Mouse (Mus musculus): ENCODE data around the gene Igflr1.

The Igflr1 gene

DNA sequence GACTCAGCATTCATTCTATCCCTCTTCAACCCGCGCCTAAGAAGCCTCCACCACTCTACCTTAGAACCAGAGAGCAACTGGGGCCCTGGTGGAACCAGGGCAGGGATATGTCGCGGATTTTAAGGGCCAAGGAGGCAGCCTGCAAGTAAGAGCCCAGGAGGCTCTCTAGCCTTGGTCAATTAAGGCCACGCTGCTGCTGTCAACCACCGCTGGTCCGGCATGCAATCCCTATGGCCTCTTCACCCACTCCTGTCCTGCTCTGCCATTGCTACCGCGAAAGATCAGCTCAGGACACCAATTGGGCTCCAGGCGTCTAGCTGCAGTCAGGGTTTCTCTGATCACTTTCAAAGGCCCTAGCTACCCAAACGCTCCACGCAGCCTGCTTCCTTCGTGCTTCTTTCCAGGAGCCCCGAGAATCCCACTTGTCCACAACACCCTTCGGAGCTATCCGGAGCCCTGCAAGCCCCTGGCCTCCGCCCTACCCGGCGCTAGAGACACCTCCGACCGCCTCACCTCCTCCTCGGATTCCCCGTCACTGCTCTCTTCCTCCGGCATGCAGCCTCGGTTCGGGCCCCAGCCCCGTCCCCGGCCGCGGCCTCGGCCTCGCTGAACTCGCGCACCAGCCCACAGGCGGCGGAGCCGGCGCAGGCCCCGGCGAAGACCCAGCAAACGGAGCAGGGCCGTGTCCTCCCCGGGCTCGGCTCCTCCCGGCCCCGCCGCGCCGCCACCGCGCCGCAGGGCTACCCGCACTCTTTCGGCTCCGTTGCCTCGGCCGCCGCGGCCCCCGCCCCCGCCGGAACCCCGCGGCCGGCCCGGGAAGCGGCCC is 22.8 kb downstream of the Igflr1 start:
- peak in 1 of 2 experiments; percentile 34 for DNase-seq (ENCODE audit: low read depth in 1 of 2, low spot score in 2 of 2)

DNA sequence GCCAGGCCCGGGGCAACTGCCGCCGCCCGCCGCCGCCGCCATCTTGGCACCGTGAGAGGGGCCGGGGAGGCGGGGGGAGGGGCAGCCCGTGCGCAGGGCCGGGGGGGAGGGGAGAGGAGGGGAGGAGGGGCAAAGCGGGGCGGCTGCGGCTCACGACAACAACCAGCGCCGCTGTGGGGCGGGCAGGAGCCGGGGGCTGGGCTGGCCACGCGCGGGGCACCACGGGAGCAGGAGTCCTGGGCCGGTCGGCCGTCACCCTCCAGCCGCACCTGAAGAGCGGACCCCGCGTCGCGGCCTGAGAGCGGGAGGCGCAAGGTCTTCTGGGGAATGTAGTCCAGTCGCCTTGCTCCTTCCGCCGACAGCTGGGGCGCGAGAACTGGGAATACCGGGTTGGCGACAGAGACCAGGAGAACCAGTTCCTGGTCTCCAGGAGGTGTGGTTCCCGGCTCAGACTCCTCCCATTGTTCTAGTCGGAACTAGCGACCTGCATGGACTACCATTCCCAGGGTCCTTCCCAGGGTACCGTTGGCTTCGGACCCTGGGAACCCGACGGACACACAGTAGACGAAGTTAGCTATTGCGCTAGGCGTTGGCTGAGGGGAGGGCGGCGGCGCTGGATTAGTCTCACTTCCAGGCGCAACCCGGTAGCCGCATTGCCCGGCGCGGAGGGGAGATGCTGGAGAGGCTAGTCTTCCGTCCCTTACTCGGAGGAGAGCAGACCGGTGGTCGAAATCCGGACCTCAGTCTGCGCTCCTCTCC is 23.6 kb downstream of the Igflr1 start, which contains the start of gene Kmt2b:
Kmt2b (minus strand) TSS at position 51 of the 759 bp plus-strand sequence.
- DNase-seq (ENCODE audit: low read depth in 1 of 2, low spot score in 2 of 2), result peak; percentile 79 to 85

DNA sequence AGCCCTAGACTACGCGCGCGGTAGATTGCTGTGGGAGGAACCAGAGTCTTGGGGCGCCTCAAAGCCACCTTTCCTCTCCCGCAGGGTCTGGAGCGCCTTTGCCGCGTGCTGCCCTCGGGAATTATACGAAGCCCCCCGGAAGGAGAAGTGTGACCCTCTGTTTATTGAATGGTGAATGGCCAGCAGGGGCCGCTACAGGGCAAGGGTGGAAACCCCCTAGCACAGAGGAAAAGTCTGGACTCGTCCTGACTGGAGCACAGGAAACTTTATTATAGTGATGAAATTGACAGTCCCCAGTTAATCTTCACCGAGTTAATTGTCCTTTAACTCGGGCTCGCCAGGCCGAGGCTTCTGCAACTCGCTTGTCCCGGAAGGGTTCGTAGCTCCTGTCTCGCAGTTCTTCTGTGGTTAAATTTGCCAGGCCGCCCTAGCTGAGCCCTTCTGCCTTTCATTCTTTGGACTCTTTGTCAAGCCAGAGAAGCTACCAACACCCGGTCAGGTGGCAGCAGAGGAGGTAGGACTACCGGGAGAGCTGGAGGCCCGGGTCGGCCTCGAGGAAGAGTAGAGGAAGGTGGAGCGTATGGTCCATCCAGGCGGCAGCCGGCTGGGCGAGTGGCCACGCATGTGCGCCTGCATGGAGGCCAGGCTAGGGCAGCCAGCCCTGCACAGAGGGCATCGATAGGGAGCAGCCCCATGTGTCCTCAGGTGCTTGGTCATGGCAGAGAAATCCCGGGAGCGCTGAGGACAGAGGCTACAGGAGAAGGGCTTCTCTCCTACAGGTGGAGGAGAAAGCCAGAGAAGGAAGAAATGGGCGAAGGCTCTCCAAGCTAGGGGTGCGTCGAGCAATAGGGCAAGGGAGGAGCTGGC is 24.4 kb downstream of the Igflr1 start:
- DNase-seq (ENCODE audit: low read depth in 1 of 2, low spot score in 2 of 2), result peak in 1 of 2 experiments; percentile 55

DNA sequence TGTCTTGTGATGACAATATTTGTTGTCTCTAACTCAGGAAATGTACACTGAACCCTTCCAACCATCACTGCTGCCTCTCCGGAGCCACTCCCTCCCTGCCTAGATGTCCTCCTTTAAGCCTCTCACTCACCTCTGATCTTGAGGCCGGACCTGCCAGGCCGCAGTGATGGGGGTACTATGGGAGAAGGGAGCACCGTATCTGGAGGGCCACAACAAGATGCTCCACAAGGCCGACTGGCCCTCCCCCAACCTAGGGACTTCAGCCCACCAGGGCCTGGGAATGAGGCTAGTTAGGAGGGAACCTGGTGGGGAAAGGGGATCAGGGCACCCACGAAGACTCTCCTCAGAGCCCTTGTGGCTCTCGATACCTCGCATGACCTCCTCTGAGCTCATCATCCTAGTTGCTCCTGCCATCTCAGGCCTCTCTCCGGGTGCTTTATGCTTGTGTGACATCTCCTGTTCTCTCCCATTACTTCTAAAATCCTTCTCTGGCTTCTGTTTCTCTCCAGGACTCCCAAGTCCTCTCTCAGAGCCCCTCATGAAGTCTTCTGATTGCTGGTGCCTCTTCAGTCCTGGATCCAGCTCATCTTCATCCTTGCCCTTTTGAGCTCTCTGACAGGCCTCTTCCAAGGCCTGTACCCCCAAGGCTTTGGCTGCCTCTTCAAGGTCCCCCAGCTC is 25.8 kb downstream of the Igflr1 start:
- DNase-seq (ENCODE audit: low read depth in 1 of 2, low spot score in 2 of 2), result no peak

DNA sequence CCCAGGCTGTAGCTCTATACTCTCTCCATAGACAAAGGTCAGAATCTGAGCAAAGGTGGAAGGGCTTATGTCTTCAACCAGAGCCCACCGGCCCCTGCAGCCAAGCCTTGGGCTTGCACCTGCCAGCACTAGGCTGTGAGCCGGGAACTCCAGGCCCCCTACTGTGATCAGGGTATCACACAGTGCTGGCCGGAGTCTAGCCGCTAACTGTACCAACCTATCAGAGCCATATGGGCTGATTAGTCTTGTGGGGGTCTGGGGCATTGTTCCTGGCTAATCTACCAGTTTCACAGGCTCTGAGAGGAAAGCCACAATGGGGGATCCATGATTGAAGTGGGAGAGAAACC is 26.4 kb downstream of the Igflr1 start:
- DNase-seq (ENCODE audit: low read depth in 1 of 2, low spot score in 2 of 2), result no peak

DNA sequence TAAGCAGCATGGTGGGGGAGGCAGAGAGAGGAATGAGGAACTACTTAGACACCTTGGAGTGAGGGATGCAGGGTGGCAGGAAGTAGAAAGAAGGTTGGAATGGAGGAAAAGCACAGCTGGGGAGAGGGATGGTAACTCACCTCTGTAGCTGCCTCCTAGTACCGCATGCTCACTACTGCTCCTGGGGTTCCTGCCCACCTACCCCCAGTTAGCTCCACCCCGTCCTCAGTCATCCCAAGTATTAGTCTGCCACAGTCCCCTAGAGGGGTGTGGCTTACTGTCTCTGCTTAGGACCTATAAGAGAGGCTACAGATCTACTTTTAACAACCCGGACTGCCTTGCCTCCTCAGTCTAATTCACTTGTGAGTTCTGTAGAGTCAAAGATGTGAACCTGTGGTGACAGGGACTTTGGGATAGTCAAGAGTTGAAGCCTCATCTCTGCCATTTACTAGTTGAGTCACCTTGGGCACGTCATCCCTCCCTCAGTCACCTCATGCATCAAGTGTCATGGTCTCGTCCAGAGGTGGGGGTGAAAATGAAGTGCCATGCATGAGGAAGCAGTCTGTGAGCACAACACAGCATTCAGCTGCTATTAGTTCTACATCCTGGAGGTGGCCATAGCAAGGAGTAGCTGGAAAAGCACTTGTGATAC is 27.7 kb downstream of the Igflr1 start:
- no peak for DNase-seq (ENCODE audit: low read depth in 1 of 2, low spot score in 2 of 2)

DNA sequence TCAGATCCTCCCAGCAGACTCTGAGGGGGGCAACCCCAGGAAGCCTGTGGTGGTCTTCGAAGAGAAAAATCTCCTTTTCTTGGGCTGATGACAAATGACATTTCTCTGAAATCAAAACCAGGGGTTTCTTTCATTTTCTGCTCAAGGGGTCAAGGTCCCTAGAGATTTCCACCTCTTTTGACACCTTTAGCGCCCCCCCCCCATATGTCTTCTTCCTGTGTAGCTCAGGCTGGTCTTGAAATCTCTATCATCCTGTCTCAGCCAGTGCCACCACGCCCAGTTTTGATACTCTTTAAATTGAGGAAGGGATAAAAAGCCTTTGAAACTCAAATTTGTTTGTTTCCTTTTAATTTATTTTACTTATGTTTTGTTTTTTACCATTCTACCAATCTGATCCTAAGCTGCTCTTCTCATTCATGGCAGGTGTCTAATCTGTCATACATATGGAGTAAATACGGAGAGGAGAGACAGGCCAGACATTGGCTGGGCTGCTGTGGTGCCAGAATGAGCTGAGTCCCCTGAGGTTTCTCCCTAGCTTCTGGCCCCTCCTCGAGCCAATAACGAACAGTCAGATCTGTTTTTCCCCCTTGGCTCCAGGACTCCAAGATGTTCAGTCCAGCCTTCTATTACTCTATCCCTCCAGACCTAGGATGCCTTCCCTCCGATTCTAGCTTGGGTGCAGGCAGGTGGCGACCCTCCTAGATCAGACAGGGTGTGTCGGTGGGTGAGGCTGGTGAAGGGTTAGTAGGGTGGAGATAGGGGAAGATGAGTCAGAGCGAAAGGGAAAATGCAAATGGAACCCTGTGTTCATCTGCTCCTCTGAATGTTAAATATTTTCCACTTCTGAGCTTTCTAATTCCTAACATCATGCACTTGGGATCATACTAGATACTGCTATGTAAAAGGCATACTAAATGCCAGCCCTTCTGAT is 28.6 kb downstream of the Igflr1 start:
- no peak for DNase-seq (ENCODE audit: low read depth in 1 of 2, low spot score in 2 of 2)

DNA sequence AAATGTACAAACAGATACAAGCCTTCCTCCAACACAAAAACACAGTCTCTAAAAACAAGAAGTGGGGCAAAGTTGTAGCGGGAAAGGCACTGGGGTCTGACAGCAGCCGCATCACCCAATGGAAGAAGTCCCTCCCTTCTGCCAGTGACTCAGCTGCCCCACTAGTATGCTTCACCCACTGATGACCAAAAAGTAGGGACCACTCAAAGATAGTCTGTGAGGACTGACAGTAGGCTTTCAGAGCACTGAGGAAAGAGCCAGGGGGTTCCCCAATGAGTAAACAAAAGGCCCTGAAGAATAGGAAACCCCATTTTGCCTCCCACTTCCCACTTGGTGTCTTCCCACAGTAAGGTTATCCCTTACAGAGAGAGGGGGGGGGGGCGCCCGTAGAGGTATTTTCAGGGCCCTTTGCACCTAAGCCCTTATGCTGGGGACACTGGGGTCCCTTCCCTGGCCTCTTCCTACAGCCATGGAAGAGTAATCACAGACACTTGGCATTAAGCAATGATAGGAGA is 29.3 kb downstream of the Igflr1 start:
- no peak for DNase-seq (ENCODE audit: low read depth in 1 of 2, low spot score in 2 of 2)

DNA sequence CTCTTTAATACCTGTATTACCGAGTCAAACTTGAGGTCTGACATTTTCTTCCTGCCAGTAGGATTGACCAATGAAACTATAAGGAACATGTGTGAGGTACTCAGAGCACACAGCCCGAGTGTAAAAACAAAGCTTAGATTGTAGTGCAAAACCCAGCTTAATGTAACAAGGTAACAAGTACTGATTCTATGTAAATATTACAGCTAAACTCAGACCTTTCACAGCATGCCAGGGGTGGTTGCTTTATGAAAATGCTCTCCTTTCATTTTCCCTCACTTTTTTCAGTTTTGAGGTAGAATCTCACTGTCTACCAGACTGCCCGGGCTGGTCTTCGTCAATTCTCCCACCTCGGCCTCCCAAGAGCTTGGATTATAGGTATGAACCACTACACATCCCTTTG is 30.9 kb downstream of the Igflr1 start:
- DNase-seq (ENCODE audit: low read depth in 1 of 2, low spot score in 2 of 2), result no peak

DNA sequence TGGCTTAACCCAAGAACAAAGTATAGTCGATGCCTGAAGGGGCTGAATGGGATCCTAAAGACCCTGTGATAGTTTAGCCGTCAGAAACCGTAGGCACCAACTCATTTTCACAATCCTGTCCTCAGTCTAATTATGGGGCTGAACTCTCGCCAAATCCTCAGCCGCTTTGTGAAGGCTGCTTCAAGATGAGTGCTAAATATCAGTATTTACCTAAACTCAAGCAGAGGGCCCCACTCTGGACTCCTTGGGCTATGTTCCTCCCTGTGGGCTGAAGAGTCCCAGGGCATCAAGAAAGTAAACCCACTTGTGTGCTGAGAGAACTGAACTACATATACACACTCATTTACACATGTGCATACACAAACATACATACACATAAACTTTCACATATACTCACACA is 31.6 kb downstream of the Igflr1 start:
- no peak for DNase-seq (ENCODE audit: low read depth in 1 of 2, low spot score in 2 of 2)

DNA sequence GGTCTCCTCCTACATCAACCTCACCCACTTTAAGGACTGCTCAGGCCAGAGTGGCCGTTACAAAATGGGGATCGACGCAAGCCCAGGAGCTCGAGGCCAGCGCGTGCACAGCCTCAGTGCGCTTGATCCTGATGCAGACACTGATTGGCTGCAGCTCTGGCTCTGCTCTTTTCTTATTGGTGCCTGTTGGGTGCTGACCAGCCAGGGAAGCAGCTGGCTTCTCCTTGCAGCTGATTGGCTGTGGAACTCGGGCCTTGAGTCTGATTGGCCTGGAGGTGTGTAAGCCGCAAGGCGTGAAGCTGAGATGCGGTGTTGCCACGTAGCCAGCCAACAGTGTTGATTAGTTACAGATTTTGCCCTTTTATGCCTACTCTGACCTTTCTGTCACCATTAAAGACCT is 33.6 kb downstream of the Igflr1 start, which contains the start of gene Zbtb32:
Zbtb32 (minus strand) TSS at position 124 of the 400 bp plus-strand sequence.
- no peak for DNase-seq (ENCODE audit: low read depth in 1 of 2, low spot score in 2 of 2)

DNA sequence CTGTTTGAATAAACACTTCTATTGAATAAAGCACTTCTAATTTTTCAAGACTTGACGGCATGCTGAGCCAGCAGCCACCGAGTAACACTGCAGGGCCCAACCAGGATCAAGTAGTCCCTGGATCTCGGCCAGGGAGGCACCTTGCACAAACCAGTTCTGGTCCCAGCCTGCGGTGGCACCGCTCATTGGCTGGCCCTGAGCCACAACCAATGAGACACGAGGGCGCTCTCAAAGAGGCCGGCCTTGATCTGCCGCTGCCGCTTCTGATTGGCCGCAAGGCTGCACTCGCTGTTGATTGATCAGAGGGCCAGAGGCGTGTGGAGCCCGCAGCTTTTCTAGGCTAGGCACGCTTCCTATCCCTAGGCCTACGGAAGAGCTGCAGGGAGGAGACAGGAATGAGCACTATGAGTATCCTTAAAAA is 34.7 kb downstream of the Igflr1 start:
- DNase-seq (ENCODE audit: low read depth in 1 of 2, low spot score in 2 of 2), result peak; percentile 21 to 26

DNA sequence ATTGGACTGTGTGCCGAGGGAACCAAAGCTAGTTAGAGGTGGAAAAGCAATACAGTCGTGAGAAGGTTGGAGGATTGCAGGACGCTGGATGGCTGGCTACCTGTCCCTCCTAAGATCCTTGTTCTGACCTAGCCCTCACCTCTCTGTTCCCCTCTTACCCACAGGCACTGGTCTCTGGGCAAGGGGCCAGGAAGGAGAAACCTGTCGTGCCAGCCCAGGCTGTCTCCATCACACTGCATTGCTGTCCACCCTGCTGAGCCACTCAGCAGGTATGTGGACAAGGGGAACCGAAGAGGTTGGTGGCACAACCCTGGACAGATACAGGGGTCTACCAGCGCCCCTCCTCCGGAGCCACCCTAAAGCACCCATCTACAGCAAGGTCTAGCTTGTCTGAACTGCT is 35.4 kb downstream of the Igflr1 start:
- no peak for DNase-seq (ENCODE audit: low read depth in 1 of 2, low spot score in 2 of 2)

DNA sequence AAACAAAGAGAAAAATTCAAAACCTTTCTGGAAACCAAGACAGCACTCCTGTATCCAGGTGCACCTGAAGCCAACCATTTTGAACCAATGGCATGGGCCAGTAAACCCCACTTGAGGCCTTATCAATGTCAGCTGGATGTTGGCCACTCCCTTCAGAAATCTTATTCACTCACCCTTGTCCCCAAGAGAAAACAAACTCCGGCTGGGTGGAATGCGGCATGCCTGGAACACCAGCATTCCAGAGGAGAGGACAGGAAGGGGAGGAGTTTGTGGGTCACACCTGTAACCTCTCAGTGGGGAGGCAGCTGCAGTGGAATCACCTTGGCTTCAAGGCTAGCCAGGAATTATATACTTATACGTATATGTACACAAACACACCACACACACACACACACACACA is 37.4 kb downstream of the Igflr1 start:
- no peak for DNase-seq (ENCODE audit: low read depth in 1 of 2, low spot score in 2 of 2)

DNA sequence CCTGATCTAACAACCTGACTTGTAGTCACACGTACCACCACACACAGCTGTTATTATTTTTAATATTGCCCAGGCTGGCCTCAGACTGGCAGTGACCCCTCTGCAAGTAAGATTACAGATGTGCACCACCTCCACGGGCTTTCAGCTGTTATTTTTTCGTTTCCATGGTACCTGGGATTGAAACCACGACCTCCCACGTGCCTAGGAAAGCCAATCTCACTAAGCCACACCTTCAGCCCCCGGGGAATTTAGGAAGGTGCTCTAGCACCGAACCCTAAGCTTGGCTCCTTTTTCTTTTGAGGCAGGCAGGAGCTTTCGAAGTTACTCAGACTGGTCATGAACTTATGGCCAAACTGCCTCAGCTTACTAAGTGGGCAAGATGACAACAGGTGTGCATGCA is 39.2 kb downstream of the Igflr1 start:
- DNase-seq (ENCODE audit: low read depth in 1 of 2, low spot score in 2 of 2), result no peak

DNA sequence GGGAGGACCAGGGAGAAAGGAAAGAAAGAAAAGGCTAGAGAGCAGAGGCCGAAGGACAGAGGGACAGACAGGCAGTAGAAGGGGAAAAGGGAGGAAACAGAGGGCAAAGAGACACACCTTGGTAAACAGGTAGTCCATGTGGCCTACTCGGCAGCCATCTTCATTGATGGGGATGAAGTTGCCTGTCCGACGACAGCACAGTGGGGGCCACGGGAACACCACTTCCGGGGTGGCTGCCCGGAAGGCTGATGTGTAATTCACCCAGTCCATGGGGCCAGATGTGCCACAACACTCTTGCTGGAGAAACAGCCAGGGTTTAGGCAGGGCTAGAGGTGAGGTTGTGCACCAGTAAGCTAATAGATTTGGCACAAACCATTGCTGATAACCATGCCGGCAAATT is 39.7 kb downstream of the Igflr1 start:
- no peak for DNase-seq (ENCODE audit: low read depth in 1 of 2, low spot score in 2 of 2)

DNA sequence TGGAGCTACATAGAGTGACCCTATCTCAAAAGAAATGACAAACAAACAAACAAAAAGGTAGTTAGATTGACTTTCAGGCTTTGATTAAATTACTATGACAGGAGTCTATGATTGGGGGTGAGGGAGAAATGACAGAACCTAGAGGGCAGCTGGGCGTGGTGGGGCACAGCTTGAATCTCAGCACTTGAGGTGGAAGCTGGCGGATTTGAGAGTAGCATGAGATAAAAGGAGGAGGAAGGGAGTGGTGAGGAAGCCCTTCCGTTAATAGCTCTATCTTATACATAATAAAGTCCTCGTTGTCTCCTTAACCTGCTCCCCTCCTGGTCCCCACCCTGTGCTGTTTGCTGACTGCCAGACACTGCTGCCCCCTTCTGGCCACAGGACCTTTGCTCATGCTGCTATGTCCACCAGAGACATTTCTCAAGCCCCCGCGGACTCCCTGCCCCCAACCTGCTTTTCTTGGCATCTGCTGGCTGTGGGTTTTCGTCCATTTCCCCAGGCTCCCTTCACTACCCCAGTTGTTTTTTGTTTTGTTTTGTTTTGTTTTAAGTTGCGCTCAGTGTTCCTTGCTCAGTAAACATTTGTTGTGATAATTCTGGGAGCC is 42.6 kb downstream of the Igflr1 start:
- peak in 1 of 2 experiments; percentile 43 for DNase-seq (ENCODE audit: low read depth in 1 of 2, low spot score in 2 of 2)

DNA sequence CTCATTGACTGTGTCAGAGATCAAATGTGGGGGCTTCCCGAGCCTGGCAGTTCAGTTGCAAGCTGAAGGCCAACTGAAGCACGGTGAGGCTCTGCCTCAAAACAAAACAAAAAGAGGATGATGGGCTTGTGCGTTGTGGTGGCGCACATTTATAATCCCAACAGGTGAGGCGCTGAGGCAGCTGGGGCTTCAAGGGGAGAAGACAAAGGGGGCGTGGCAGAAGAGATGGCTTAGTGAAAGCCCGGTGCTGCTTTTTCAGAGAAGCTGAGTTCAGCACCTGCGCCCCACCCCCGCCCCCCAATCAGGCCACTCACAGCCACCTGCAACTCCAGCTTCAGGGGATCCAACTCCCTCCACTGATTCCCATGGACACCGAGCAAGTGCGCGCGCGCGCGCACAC is 43.2 kb downstream of the Igflr1 start:
- no peak for DNase-seq (ENCODE audit: low read depth in 1 of 2, low spot score in 2 of 2)

DNA sequence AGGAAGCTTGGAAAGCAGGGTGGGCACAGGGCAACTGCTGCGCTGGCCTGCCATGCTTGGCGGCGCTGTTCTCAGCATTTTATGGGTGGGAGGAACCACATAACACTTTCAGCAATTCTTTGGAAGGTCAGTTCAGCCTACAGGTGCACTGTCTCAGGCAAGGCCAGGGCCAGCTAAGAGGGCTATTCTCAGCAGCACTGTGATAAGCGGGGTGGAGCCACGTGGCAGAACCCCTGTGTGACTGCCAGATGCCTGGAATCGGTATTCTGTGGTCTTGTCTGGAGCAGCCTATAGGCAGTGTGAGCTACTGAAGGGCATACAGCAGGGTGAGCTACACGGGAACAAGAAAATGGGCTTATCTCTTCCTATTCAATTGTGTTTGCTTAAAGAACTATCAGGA is 44.8 kb downstream of the Igflr1 start:
- no peak for DNase-seq (ENCODE audit: low read depth in 1 of 2, low spot score in 2 of 2)

All from monocyte, adult 2 months (primary cell).